Mouse (Mus musculus): ENCODE measurements around the gene Cacng4. TPM values are rescaled to one million over a fixed set of nuclear protein-coding genes. Genes with fewer than 3 reads are reported as not detected.

Cacng4 gene
- polyA plus RNA-seq, 1 experiment, result 2.3 TPM

- Histone ChIP-seq H3K27ac (ENCODE audit: control insufficient read depth, insufficient read depth, low read depth, low read length) (no peak overlapping the region), H3K27me3 (ENCODE audit: control insufficient read depth, insufficient read depth, low read length) (no peaks in the 10 kb centered on the region), H3K36me3 (ENCODE audit: control insufficient read depth, insufficient read depth, low read length) (no peaks in the 10 kb centered on the region), H3K4me3 (ENCODE audit: control insufficient read depth, low read depth, low read length) (no peak overlapping the region), H3K4me1 (ENCODE audit: control insufficient read depth, insufficient read depth, low read length) (no peaks in the 10 kb centered on the region)
- TF ChIP-seq POLR2A (IDR thresholded peaks at IDR 0.05; ENCODE audit: control insufficient read depth, low read depth, low read length) (no peak), CTCF (IDR thresholded peaks at IDR 0.05; ENCODE audit: control insufficient read depth, insufficient read depth, insufficient replicate concordance, low read depth, low read length) (no peak)
Measured at GRCm38 (mm10) chr11:107693338-107693737, 101.0 kb downstream of the Cacng4 start.

- H3K27ac ChIP-seq (ENCODE audit: control insufficient read depth, insufficient read depth, low read depth, low read length), result no peak overlapping the region
- no peaks in the 10 kb centered on the region for H3K27me3 ChIP-seq (ENCODE audit: control insufficient read depth, insufficient read depth, low read length)
- no peaks in the 10 kb centered on the region for H3K36me3 ChIP-seq (ENCODE audit: control insufficient read depth, insufficient read depth, low read length)
- no peak overlapping the region for H3K4me3 ChIP-seq (ENCODE audit: control insufficient read depth, low read depth, low read length)
- TF ChIP-seq POLR2A (IDR thresholded peaks at IDR 0.05; ENCODE audit: control insufficient read depth, low read depth, low read length) (no peak), CTCF (IDR thresholded peaks at IDR 0.05; ENCODE audit: control insufficient read depth, insufficient read depth, insufficient replicate concordance, low read depth, low read length) (no peak)
- H3K4me1 ChIP-seq (ENCODE audit: control insufficient read depth, insufficient read depth, low read length), result peaks cover under 1% of the 10 kb centered on the region; the same call in 1 of the 2 replicates
Measured at GRCm38 (mm10) chr11:107691569-107691968, 102.8 kb downstream of the Cacng4 start.

DNA sequence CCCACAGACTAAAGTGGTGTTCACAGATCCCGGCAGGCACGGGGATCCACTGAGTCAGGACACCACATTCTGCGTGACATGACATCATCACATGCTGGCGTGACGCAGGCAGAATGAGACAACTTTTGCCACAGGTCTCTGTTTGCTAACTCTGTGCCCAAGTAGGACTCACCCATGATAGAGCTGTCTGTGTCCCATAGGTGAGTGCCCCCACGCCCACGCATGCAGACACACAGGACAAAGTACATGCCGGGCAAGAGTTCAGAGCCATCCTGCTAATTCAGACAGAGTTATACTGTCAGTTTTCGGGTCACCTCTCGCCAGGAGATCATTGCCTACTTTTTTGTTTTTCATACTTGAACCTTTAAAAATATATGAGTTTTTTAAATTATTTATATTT, 105.9 kb downstream of the Cacng4 start:
- H3K36me3 ChIP-seq (ENCODE audit: control insufficient read depth, insufficient read depth, low read length), result peaks cover 4% of the 10 kb centered on the region
- H3K27ac ChIP-seq (ENCODE audit: control insufficient read depth, insufficient read depth, low read depth, low read length), result no peak overlapping the region
- H3K4me1 ChIP-seq (ENCODE audit: control insufficient read depth, insufficient read depth, low read length), result peaks cover 4% of the 10 kb centered on the region; the same call in 1 of the 2 replicates
- no peaks in the 10 kb centered on the region for H3K27me3 ChIP-seq (ENCODE audit: control insufficient read depth, insufficient read depth, low read length)
- H3K4me3 ChIP-seq (ENCODE audit: control insufficient read depth, low read depth, low read length), result no peak overlapping the region
- TF ChIP-seq POLR2A (IDR thresholded peaks at IDR 0.05; ENCODE audit: control insufficient read depth, low read depth, low read length), result no peak
- TF ChIP-seq CTCF (IDR thresholded peaks at IDR 0.05; ENCODE audit: control insufficient read depth, insufficient read depth, insufficient replicate concordance, low read depth, low read length), result no peak

DNA sequence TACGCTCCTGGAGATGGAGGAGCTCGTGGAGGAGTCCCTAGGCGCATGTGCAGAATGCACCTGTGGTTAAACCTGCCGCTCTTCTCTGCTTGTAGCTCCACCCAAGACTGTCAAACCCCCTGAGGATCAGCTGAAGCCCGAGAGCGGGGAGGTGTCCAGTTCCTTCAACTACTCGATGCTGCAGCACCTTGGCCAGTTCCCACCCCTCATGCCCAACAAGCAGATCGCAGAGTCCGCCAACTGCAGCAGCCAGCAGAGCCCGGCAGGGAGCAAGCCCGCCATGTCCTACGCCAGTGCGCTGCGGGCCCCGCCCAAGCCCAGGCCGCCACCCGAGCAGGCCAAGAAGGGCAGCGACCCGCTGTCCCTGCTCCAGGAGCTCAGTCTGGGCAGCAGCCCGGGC, 108.1 kb downstream of the Cacng4 start:
- H3K27me3 ChIP-seq (ENCODE audit: control insufficient read depth, insufficient read depth, low read length), result no peaks in the 10 kb centered on the region
- peak overlapping the region; percentile 62 for H3K4me3 ChIP-seq (ENCODE audit: control insufficient read depth, low read depth, low read length)
- H3K27ac ChIP-seq (ENCODE audit: control insufficient read depth, insufficient read depth, low read depth, low read length), result no peak overlapping the region
- H3K4me1 ChIP-seq (ENCODE audit: control insufficient read depth, insufficient read depth, low read length), result peaks cover 4% of the 10 kb centered on the region; the same call in 1 of the 2 replicates
- TF ChIP-seq CTCF (IDR thresholded peaks at IDR 0.05; ENCODE audit: control insufficient read depth, insufficient read depth, insufficient replicate concordance, low read depth, low read length) (no peak), POLR2A (IDR thresholded peaks at IDR 0.05; ENCODE audit: control insufficient read depth, low read depth, low read length) (no peak)
- peaks cover 4% of the 10 kb centered on the region for H3K36me3 ChIP-seq (ENCODE audit: control insufficient read depth, insufficient read depth, low read length)

- no peaks in the 10 kb centered on the region for H3K27me3 ChIP-seq (ENCODE audit: control insufficient read depth, insufficient read depth, low read length)
- peaks cover 4% of the 10 kb centered on the region; the same call in 1 of the 2 replicates for H3K4me1 ChIP-seq (ENCODE audit: control insufficient read depth, insufficient read depth, low read length)
- no peak overlapping the region for H3K4me3 ChIP-seq (ENCODE audit: control insufficient read depth, low read depth, low read length)
- no peak overlapping the region for H3K27ac ChIP-seq (ENCODE audit: control insufficient read depth, insufficient read depth, low read depth, low read length)
- TF ChIP-seq CTCF (IDR thresholded peaks at IDR 0.05; ENCODE audit: control insufficient read depth, insufficient read depth, insufficient replicate concordance, low read depth, low read length) (no peak), POLR2A (IDR thresholded peaks at IDR 0.05; ENCODE audit: control insufficient read depth, low read depth, low read length) (no peak)
- peaks cover 4% of the 10 kb centered on the region for H3K36me3 ChIP-seq (ENCODE audit: control insufficient read depth, insufficient read depth, low read length)
Measured at GRCm38 (mm10) chr11:107683544-107684465, 110.6 kb downstream of the Cacng4 start.

DNA sequence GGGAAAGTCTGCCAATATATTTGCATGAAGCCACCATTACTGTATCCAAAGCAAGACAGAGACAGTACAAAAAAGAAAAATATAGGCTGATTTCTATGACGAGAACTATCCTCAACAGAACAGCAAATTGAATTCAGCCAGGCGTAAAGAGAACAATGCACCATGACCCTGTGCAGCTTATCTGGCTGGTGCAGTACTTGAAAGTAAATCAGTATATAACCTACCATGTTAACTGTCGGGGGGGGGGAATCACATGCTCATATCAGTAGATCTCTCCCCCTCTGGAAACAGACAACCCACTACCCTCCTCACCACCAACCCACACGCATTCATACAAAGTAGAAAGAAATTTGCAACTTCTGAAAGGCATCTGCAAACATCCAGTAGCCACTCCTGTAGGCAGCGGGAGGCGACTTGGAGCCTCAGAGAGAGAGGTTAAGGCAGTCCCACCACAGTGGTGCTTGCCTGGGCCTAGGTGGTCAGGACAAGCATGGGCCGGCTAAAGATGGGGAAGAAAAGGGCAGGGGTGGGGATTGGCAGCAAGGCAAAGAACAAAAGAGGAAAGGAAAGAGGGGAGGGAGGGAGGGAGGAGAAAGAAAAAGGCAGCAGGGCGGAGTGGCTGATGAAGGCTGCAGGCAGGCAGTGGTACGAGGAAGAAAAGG, 111.5 kb downstream of the Cacng4 start:
- no peak for TF ChIP-seq CTCF (IDR thresholded peaks at IDR 0.05; ENCODE audit: control insufficient read depth, insufficient read depth, insufficient replicate concordance, low read depth, low read length)
- no peak for TF ChIP-seq POLR2A (IDR thresholded peaks at IDR 0.05; ENCODE audit: control insufficient read depth, low read depth, low read length)
- H3K27me3 ChIP-seq (ENCODE audit: control insufficient read depth, insufficient read depth, low read length), result no peaks in the 10 kb centered on the region
- H3K27ac ChIP-seq (ENCODE audit: control insufficient read depth, insufficient read depth, low read depth, low read length), result no peak overlapping the region
- H3K4me3 ChIP-seq (ENCODE audit: control insufficient read depth, low read depth, low read length), result no peak overlapping the region
- peaks cover 4% of the 10 kb centered on the region; the same call in 1 of the 2 replicates for H3K4me1 ChIP-seq (ENCODE audit: control insufficient read depth, insufficient read depth, low read length)
- H3K36me3 ChIP-seq (ENCODE audit: control insufficient read depth, insufficient read depth, low read length), result peaks cover 4% of the 10 kb centered on the region

Other genes starting within 250 kb of the Cacng4 start
- 17.2 and 18.2 TPM in 2 replicates for gene Helz, start 246.6 kb downstream of the Cacng4 start, polyA plus RNA-seq (2012; rRNA removed)
- 0.23 and 0.32 TPM in 2 replicates for gene Cacng1, start 78.0 kb downstream of the Cacng4 start, polyA plus RNA-seq (2012; rRNA removed)
- gene Cacng5, start 120.5 kb upstream of the Cacng4 start, polyA plus RNA-seq (2012; rRNA removed), result 8.9 and 9.2 TPM in 2 replicates